Mouse (Mus musculus) CD4-positive, CD25-positive, alpha-beta regulatory T cell, adult 4 months (primary cell): ENCODE measurements at regions not wholly inside any gene's neighbourhood (a gene's known extent, or its start where the extent isn't known, plus 50 kb on each side); places are given as distances from the start of the nearest gene placed in this dataset.

Experiments used
- ATAC-seq: one replicate; pipeline ENCODE4 v1.8.0; 2017

DNA sequence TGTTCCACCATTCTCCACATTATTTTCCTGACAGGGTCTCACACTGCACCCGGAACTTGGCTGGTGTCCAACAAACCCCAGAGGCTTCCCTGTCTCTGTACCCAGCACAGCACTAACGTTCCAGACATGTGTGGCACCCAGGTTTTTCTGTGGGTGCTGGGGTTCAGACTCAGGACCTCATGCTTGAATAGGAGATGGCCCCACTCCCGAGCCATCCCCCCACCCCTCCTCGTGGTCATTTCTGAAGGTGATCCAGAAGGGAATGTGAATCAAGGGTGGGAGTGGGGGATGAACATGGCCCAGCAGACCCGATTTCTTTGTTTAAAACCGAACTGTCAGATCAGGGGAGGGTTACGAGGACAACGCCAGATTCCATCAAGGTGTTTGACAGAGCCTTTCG, 245.6 kb downstream of the Tbc1d1 start:
- no peak for ATAC-seq

- ATAC-seq: no peak
Measured at GRCm38 (mm10) chr5:64403077-64403981, 247.2 kb downstream of the Tbc1d1 start.

DNA sequence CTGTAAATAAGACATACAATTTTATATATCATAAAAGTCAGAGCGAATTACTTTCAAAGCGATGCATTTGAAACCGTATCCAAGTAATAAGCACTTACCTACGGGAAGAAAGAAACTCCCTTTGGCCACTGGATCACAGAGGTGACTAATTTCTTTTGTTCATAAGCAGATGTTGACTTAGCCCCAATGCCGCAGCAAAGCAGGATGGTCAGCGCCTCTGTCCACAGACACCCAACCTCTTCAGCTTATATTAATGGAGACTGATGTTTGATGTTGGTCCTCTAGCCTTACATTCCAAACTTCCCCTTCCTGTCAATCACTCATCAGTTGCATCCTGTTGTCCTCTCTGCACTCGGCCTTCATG, 247.9 kb downstream of the Tbc1d1 start:
- no peak for ATAC-seq

GRCm38 (mm10) chr5:64404512-64404911, 248.4 kb downstream of the Tbc1d1 start:
- ATAC-seq: no peak

GRCm38 (mm10) chr5:64408938-64409337, 252.8 kb downstream of the Tbc1d1 start:
- ATAC-seq: no peak

GRCm38 (mm10) chr5:64410621-64411020, 254.5 kb downstream of the Tbc1d1 start:
- ATAC-seq: no peak

DNA sequence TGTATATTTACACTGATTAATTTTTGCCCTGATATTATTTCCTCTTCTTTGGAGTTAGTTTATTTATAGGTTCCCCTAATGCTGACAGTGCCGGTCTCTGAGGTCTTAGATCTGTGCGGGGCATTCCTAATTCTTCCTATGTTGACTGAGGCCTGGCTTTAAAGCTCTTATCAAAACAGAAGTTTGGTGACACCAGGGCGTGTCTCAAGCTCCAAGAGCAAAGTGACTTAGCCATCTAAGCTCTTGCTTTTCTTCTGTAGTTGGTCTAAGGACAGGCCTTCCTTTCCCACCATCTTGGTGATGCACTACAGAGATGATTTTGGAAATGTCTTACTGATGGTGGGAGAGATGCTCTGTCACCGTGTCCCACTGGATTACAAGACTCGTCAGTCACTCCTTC, 258.4 kb downstream of the Tbc1d1 start:
- no peak for ATAC-seq

GRCm38 (mm10) chr5:64419395-64419794, 263.3 kb downstream of the Tbc1d1 start:
- ATAC-seq: no peak

DNA sequence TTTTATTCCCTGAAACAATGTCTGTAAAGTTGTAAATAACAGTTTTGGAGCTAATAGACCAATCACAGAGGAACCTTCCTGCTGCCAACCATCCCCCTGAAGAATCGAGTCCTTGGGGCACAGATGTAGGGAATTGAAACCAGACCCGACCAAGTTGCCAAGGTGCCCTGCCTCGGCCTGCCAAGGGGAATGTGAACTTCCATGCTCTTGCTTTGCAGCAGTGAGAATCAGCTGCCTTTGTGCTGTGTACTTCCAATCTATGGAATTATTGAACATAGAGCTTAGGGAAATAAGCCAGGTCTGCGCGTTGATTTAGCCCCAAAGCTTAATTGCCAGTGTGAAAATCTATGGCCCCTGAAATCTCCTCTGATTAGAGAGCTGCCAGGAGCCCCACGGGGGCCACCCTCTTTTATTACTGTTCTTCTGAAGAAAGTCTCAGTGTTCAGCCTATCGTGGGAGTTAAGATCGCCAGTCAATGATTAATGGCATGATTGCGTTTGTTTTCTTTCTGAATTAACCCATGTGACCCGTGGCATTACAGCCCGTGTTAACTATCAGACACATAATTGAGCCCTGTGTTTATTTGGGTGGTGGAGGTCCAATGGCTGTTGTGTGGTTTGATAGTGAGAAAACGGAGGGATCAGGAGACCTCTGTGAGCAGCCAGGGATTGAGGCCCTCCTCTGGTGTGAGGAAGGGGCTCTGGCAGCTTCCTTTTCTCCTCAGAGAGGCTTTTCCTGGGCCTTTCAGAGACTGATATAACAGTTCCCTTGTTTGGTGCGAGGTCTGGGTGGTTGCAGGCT, 266.9 kb downstream of the Tbc1d1 start:
- ATAC-seq: no peak

DNA sequence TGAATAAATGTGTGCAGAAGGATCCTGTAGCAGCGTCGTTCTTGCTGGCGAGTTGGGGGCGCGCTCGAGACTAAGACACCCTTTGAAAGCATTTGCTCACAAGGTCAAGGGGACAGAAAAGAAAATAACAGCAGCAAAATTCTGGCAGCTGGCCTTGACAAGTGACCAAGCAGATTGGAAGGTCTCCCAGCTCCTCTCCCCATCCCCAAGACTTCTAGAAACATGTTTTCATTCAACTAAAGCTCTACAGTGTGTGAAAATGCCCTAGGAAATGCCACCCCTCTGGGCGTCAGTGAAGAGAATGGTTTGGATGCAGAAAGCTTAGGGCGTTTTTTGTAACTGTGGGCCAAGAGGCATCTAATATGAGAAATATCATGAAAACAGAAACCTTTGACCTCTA, 272.7 kb downstream of the Tbc1d1 start:
- ATAC-seq: no peak

DNA sequence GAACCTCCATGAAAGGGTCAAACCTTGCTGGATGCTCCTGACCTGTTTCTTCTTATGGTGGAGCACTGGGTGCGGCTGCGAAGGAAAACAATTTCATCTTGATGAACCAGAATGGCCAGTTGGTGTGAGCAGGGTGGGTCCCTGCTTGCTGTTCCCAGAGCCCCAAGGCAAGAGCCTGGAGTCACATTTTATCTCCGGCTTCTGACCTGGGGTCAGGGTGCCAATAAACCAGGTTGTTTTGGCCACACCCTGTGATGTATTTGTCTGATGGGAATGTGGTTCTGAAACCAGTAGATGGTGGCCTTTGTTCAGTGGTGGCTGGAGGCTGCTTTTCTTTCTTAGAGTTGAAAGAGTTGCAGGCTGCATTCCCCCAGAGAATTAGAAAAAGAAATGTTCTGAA, 274.4 kb downstream of the Tbc1d1 start:
- ATAC-seq: no peak

DNA sequence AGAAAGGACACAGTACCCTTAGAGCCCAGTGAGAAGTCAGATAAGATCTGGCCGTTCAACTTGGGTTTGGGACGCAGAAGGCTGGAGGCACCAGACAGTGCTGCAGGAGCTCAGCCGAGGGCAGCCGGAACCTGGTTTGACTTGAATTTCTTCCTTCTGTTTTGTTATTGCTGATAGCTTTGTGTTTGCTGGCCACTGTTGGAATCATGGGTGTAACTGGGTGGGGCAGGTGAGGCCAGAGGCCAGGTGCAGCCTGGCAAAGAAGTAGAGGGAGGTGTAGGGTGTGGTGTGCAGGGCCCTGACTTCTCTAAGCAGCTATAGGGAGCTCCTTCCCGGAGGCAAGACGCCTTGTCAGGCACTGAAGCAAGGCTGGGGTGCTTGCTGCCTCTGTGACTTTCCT, 275.5 kb downstream of the Tbc1d1 start:
- no peak for ATAC-seq

- no peak for ATAC-seq
Measured at GRCm38 (mm10) chr5:64433786-64434185, 277.7 kb downstream of the Tbc1d1 start.

DNA sequence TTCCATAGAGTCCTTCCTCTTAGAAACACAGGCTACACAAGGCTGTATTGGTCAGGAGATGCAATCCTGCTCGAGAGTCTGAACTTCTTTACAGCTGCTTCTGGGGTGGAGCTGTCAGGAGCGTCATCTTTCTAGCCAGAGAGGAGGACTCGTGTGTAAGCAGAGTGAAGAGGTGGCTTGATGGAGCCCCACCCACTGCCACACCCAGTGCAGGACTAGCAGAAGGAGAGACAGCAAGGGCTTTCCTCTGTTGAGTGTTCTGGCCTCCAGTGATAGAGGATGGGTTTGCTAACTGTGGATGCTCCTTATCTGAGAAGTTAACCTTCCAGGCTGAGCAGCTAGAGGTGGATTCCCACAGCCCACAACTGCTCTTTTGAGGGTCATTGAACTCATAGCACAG, 279.4 kb downstream of the Tbc1d1 start:
- peak; percentile 49 for ATAC-seq

DNA sequence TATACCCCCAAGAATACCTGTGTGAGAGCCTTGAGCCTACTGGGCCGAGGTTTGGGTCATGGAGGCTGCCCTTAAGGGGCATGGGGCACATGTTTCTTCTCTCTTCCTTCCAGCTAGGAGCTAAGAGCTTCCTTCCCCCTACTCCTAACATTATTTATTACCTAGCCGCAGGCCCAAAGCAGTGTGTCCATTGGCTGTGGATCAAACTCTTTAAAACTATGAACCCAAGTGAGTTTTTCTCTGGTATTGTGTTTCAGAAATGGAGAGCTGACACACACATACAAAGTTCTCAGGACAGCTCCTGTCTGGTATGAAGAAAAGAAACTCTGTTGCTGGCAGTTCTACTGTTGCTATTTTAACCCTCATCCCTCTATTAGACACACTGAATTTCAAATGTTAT, 279.9 kb downstream of the Tbc1d1 start:
- ATAC-seq: no peak

- ATAC-seq: no peak
Measured at GRCm38 (mm10) chr5:64437720-64438119, 281.6 kb downstream of the Tbc1d1 start.

DNA sequence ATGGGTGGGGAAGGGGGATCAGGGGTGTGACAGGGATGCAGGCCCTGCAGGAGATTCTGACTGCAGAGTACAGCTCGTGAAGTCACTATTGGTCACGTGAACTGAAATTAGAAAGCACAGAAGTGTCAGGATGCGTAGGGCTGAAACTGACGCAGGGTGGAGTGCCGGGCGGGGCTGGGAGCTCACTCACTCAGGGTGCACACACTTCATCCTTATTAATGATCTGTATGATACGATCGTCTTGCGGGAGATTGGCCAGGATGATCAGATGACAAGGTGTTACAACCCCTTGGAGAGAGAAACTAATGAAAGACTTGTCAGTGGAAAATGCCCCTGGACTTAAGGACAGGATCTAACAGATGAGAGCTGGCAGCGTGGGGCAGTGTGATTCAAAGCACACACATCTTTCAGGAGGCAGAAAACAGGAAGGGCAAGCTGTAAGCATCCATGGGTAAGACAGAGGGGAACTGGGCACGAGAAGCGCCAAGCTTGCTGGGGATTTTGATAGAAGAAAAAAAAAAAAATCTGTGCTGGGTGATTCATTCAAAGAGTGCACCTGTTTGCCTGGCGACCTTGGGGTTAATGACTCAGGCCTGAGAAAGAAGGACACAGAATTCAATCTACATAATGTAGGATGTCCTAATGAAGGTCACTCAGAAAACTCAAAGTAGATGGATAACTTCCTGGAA, 282.5 kb downstream of the Tbc1d1 start:
- ATAC-seq: peak; percentile 45

DNA sequence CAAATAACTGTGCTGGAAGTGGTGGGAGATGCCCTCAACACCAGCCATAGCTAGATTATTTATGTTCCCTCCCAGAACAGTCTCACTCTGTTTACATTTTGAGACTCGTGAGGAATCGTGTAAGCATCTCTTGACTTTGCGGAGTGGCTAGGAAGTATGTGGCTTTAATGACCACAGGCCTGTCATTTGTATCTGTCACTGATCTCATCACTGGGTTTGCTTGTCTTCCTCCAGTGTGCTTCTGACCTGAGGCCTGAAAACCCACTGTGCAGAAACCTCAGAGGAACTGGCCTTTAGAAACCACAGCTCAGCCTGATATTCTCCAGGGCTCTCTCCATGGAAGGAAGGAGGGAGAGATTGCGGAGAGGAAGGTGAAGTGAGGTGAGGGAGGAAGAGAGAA, 291.7 kb downstream of the Tbc1d1 start:
- no peak for ATAC-seq

GRCm38 (mm10) chr5:64452668-64453334, 296.7 kb downstream of the Tbc1d1 start:
- no peak for ATAC-seq

GRCm38 (mm10) chr5:64459807-64460206, 303.7 kb downstream of the Tbc1d1 start:
- no peak for ATAC-seq

- ATAC-seq: no peak
Measured at GRCm38 (mm10) chr5:64460891-64461290, 304.8 kb downstream of the Tbc1d1 start.

DNA sequence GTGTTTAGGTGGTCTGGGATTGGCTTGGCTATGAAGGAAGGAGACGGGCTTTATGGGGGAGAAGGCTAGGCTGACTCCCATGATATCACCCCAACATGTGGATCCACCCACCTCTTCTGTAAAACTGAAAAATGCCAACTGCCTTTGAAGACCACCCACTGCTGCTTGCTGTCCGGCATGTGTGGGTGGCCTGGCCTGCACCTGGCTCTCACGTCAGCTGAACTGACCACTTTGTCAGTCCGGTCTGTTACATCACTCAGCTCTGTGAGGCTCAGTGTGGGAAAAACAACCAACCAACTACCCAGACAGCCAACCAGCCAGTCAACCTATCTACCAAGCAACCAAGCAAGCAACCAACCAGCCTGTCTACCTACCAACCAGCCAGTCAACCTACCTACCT, 305.5 kb downstream of the Tbc1d1 start:
- no peak for ATAC-seq

DNA sequence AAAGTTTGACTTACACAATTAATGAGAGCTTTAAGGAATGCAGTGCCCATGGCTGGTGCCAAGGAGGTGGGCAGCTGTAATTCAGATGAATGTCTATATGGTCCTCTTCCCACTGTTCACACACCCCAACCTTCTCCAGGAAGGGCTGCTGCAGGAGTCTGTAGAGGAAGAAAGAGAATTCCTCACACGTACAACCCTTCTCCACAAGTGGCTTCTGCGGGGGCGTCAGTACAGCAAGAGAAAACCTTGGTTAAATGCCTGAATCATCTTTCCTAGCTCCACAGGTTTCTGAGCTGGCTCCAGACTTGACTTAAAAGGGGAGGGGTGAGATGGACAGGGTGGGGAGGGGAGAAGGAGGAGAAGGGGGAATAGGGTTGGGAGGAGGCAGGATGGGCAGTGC, 306.3 kb downstream of the Tbc1d1 start:
- ATAC-seq: no peak
